Mouse (Mus musculus) thymus, adult 18-20 months (tissue): Measurements from ENCODE around the gene Olfr1412.

Experiments
- DNase-seq, 2 experiments: peaks; one replicate each; pipeline ENCODE4 v3.0.0; 2022; ENCODE audit warnings: mixed read lengths in 2 of 2

The Olfr1412 gene

GRCm38 (mm10) chr1:92585479-92585878, at the start of gene Olfr1412:
TSS of gene Olfr1412 (plus strand) at chr1:92585779.
- DNase-seq = no peak

GRCm38 (mm10) chr1:92536972-92537371, 48.6 kb upstream of the Olfr1412 start:
- DNase-seq = no peak

GRCm38 (mm10) chr1:92539071-92539470, 46.5 kb upstream of the Olfr1412 start:
- DNase-seq = no peak

- DNase-seq = no peak
Measured at GRCm38 (mm10) chr1:92545929-92546328, 39.6 kb upstream of the Olfr1412 start.

GRCm38 (mm10) chr1:92571022-92571421, 14.6 kb upstream of the Olfr1412 start, which contains the start of gene Olfr1413:
TSS of gene Olfr1413 (plus strand) at chr1:92571322.
- no peak for DNase-seq

GRCm38 (mm10) chr1:92594111-92594510, 8.5 kb downstream of the Olfr1412 start, which contains the start of gene Olfr1411:
TSS of gene Olfr1411 (plus strand) at chr1:92594411.
- DNase-seq = no peak

GRCm38 (mm10) chr1:92596019-92596418, 10.4 kb downstream of the Olfr1412 start:
- no peak for DNase-seq

GRCm38 (mm10) chr1:92605482-92605881, 19.9 kb downstream of the Olfr1412 start, which contains the start of gene Olfr1410:
TSS of gene Olfr1410 (plus strand) at chr1:92605782.
- DNase-seq = no peak

- DNase-seq = no peak
Measured at GRCm38 (mm10) chr1:92607711-92608110, 22.1 kb downstream of the Olfr1412 start.

- peak in 1 of 2 experiments; percentile 7 for DNase-seq
Measured at GRCm38 (mm10) chr1:92611008-92611407, 25.4 kb downstream of the Olfr1412 start.

GRCm38 (mm10) chr1:92613175-92613574, 27.6 kb downstream of the Olfr1412 start:
- no peak for DNase-seq

- no peak for DNase-seq
Measured at GRCm38 (mm10) chr1:92614516-92614915, 28.9 kb downstream of the Olfr1412 start.

- no peak for DNase-seq
Measured at GRCm38 (mm10) chr1:92616046-92616445, 30.5 kb downstream of the Olfr1412 start.

- DNase-seq = no peak
Measured at GRCm38 (mm10) chr1:92617488-92617887, 31.9 kb downstream of the Olfr1412 start, which contains the start of gene Olfr12. TSS of gene Olfr12 (plus strand) at chr1:92617788.

- no peak for DNase-seq
Measured at GRCm38 (mm10) chr1:92618360-92618759, 32.8 kb downstream of the Olfr1412 start.

- DNase-seq = no peak
Measured at GRCm38 (mm10) chr1:92628227-92628626, 42.6 kb downstream of the Olfr1412 start.

GRCm38 (mm10) chr1:92632196-92632595, 46.6 kb downstream of the Olfr1412 start:
- no peak for DNase-seq

- no peak for DNase-seq
Measured at GRCm38 (mm10) chr1:92632948-92633347, 47.4 kb downstream of the Olfr1412 start.

- no peak for DNase-seq
Measured at GRCm38 (mm10) chr1:92633726-92634125, 48.1 kb downstream of the Olfr1412 start.

- DNase-seq = no peak
Measured at GRCm38 (mm10) chr1:92634569-92634968, 49.0 kb downstream of the Olfr1412 start.

- DNase-seq = no peak
Measured at GRCm38 (mm10) chr1:92634976-92635599, 49.5 kb downstream of the Olfr1412 start.

GRCm38 (mm10) chr1:92636015-92636414, 50.4 kb downstream of the Olfr1412 start:
- DNase-seq = peak in 1 of 2 experiments; percentile 1

GRCm38 (mm10) chr1:92636676-92637075, 51.1 kb downstream of the Olfr1412 start:
- no peak for DNase-seq

GRCm38 (mm10) chr1:92637501-92638172, 52.1 kb downstream of the Olfr1412 start:
- DNase-seq = peak in 1 of 2 experiments; percentile 1
